In the genomic region with DNA sequence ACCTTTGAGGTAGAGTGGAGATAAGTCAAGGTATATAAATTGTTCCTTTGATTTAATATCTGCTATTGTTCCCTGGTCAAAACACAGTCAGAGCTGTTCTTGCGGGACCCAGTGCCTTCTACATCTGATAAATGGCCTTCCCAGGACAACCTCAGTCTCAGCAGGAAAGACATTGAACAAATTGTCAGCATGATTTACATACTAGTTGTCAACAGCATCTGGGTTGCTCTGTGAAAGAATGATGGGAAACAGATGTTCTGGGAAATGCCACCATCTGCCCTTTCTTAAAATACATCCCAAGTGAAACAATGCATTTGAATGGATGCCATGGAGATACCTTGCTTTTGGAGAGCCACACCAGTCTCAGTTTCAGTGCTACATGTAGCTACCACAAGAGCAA, we compare ENCODE assay signal across 20 mouse cellular contexts.
DNase-seq lines count a peak whose midpoint lies in the region; ATAC-seq lines count a peak whose summit lies in the region.
"Had no signal": no experiment of that assay in that cellular context is flagged by ENCODE, and none has a peak within 500 bp of the region (broad histone marks: within the 10 kb centered on the region; RNA-seq: fewer than 3 reads in every experiment).

No protein-coding gene starts in this region.

- H3K4me2 ChIP-seq in neural tube, embryonic 15.5 days: no peak overlapping the region
- H3K4me2 ChIP-seq: embryonic facial prominence, embryonic 15.5 days; forebrain, embryonic 13.5 days; heart, embryonic 12.5 days; limb, embryonic 13.5 days; midbrain, embryonic 11.5 days had no signal

- H3K9me3 ChIP-seq in neural tube, embryonic 15.5 days (replicated peaks): no peaks in the 10 kb centered on the region
- H3K9me3 ChIP-seq: embryonic facial prominence, embryonic 15.5 days; forebrain, embryonic 13.5 days; heart, embryonic 12.5 days; limb, embryonic 13.5 days had no signal

- no peaks in the 10 kb centered on the region for H3K4me1 ChIP-seq in neural tube, embryonic 15.5 days
- H3K4me1 ChIP-seq: embryonic facial prominence, embryonic 15.5 days; forebrain, embryonic 13.5 days; heart, embryonic 12.5 days; limb, embryonic 13.5 days had no signal

- ATAC-seq in frontal cortex, adult (ENCODE audit: low TSS enrichment): peak; percentile 34; the same call in 1 of the 2 replicates
- ATAC-seq in neural tube, embryonic 15.5 days (ENCODE audit: low FRiP score): no peak
- ATAC-seq: forebrain, embryonic 13.5 days; intestine, postnatal 0 days had no signal

- WGBS in neural tube, embryonic 15.5 days: 3% methylated on average over 1 of the region's 1 CpGs

- DNase-seq in frontal cortex, postnatal 25 days (ENCODE audit: low spot score in 2 of 2): no peak
- DNase-seq in neural tube, embryonic 10.5 days (ENCODE audit: extremely low spot score, low spot score): peak; percentile 40
- peak; percentile 77 for DNase-seq in hindlimb bud, embryonic 11.5 days (ENCODE audit: extremely low spot score, low read depth, low spot score)
- no peak for DNase-seq in gastrocnemius, postnatal 10 days
- DNase-seq in T-cell, adult 2 months (ENCODE audit: low spot score): no peak
- DNase-seq in thymus, postnatal 36 days: no peak
- DNase-seq: adrenal gland, adult 2 months; cerebellum, adult 9-11 months; gastrocnemius, postnatal 25 days; heart, postnatal 36 days; kidney, postnatal 36 days had no signal

- H3K27ac ChIP-seq in neural tube, embryonic 15.5 days (replicated peaks): no peak overlapping the region
- H3K27ac ChIP-seq: embryonic facial prominence, embryonic 15.5 days; forebrain, embryonic 13.5 days; limb, embryonic 13.5 days had no signal

- no peak overlapping the region for H3K4me3 ChIP-seq in neural tube, embryonic 15.5 days (replicated peaks)
- H3K4me3 ChIP-seq: embryonic facial prominence, embryonic 15.5 days; forebrain, embryonic 13.5 days; heart, embryonic 12.5 days; limb, embryonic 13.5 days; myocyte had no signal

- H3K36me3 ChIP-seq in neural tube, embryonic 15.5 days: no peaks in the 10 kb centered on the region
- H3K36me3 ChIP-seq: embryonic facial prominence, embryonic 15.5 days; heart, embryonic 12.5 days; limb, embryonic 13.5 days had no signal

- H3K9ac ChIP-seq in neural tube, embryonic 15.5 days (replicated peaks): no peak overlapping the region
- H3K9ac ChIP-seq: embryonic facial prominence, embryonic 15.5 days; forebrain, embryonic 13.5 days; heart, embryonic 12.5 days; limb, embryonic 13.5 days had no signal

- no peaks in the 10 kb centered on the region for H3K27me3 ChIP-seq in neural tube, embryonic 15.5 days (replicated peaks)
- H3K27me3 ChIP-seq: embryonic facial prominence, embryonic 15.5 days; forebrain, embryonic 13.5 days; heart, embryonic 12.5 days; limb, embryonic 13.5 days had no signal

Comparison
In these comparisons a context has a peak if more than half of its experiments do, and no peak if none do; other contexts are left out.
1. DNase-seq: peak in neural tube, embryonic 10.5 days (single experiment) and hindlimb bud, embryonic 11.5 days (single experiment); none in frontal cortex, postnatal 25 days (0 of 2), gastrocnemius, postnatal 10 days (single experiment), T-cell, adult 2 months (single experiment) and thymus, postnatal 36 days (0 of 2).